Mouse (Mus musculus): Measurements from ENCODE around the gene Cfap126. TPM values are rescaled to one million over a fixed set of nuclear protein-coding genes. Genes with fewer than 3 reads are reported as not detected.

Cfap126 gene
- 1 to 10 TPM; 2.3 to 4.7 TPM for total RNA-seq (2023)

GRCm38 (mm10) chr1:171113873-171114299, at the start of gene Cfap126:
Gene Cfap126, plus strand, starts transcription at chr1:171113918.

DNA sequence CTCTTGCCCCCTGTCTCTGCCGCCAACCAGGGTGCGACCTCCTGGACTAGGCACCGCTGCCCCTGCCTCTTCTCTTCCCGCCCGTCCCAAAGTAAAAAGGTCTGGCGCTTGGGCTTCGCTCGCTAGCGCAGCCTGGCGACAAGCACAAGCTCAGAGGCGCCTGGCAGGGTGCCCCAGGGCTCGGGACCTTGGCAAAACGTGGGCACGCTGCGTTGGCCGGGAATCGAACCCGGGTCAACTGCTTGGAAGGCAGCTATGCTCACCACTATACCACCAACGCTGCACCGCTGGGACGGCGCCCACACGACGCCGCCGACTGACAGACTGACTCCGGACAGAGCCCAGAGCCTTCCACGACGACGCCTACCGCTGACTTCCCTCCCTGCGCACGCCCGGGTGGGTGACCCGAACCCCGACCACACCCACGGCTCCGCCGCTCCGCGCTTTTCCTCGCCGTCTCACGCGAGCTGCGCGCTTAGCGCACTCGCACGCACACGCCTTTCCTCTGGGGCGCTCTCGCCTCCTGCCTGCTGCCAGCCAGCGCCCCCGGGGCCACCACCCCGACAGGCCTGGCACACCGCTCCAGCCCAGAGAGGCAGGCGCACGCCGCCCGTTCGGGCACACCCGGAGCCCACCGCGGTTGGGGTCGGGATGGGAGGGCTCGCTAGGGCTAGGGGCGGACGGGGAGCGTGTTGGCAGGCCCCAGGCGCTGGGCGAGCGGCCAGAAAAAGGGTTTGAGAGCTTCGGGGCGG, 49.1 kb upstream of the Cfap126 start, which contains the start of gene Fcgr3:
Gene Fcgr3 (minus strand): TSS at position 445 of the 752 bp plus-strand sequence.

DNA sequence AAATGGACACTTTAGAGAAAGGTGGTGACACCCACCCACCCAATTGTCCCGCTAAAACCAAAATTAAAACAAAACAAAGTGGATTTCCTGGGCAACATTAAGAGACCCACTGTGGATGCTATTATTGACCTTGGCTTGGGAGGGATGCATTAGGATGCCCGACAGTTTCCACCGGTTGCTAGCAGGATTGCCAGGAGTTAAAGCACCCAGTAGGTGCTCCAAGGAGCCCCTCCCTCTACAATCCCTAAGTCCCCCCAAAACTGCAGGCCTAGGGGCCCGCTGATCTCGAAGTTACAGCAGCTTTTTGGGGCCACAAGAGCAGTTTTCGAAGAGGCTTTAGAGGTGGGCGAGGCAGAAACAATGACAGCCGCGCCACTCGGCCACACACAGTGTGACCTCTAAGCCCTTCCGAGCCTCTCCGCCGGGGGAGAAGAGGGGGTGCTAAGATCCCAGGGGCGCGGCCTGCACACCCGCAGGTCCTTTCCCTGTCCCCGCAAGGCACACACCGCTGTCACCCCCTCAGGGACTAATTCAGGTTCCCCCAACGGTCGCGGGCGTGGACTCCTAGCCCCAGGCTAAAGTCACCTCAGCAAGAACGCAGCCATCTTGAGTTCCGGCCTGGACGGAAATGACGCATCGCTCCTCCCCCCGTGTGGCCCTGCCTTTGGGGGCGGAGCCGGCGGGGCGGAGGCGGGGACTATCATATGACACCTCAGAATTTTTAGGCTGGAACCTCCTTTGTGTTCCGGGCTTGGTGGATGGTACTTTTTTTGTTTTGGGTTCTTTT, 36.4 kb downstream of the Cfap126 start, which contains the start of the genes Sdhc and Mpz:
Gene Sdhc (minus strand): TSS at position 630 of the 787 bp plus-strand sequence.
Gene Mpz (plus strand): TSS at position 738 of the 787 bp plus-strand sequence.

Other genes starting within 250 kb of the Cfap126 start
- gene Atf6, start 246.1 kb upstream of the Cfap126 start, total RNA-seq (2023) = 10 to 100 TPM; 59.9 to 63.1 TPM
- under 1 TPM in 1 of 2 experiments, not detected in 1; 0.63 TPM for gene Gm26620, start 228.9 kb upstream of the Cfap126 start, total RNA-seq (2023)
- gene Dusp12, start 228.4 kb upstream of the Cfap126 start, total RNA-seq (2023) = 10 to 100 TPM; 10.5 to 18.4 TPM
- under 1 TPM in 1 of 2 experiments, not detected in 1; 0.89 TPM for gene Fcrlb, start 201.0 kb upstream of the Cfap126 start, total RNA-seq (2023)
- 1 to 10 TPM; 1.4 to 2.5 TPM for gene Fcrla, start 186.3 kb upstream of the Cfap126 start, total RNA-seq (2023)
- 100 to 1,000 TPM; 211 to 238 TPM for gene Fcgr2b, start 137.4 kb upstream of the Cfap126 start, total RNA-seq (2023)
- gene Fcgr4, start 95.0 kb upstream of the Cfap126 start, total RNA-seq (2023) = 100 to 1,000 TPM in 1 of 2 experiments, 10 to 100 TPM in 1; 79.6 to 109 TPM
- gene Fcgr3, start 49.0 kb upstream of the Cfap126 start, total RNA-seq (2023) = 100 to 1,000 TPM; 435 to 496 TPM
- 100 to 1,000 TPM; 116 to 122 TPM for gene Sdhc, start 36.7 kb downstream of the Cfap126 start, total RNA-seq (2023)
- not detected for gene Mpz, start 36.8 kb downstream of the Cfap126 start, total RNA-seq (2023)
- gene Pcp4l1, start 82.3 kb downstream of the Cfap126 start, total RNA-seq (2023) = not detected
- not detected for gene Nr1i3, start 100.1 kb downstream of the Cfap126 start, total RNA-seq (2023)
- 10 to 100 TPM; 20.6 to 23.0 TPM for gene Tomm40l, start 108.6 kb downstream of the Cfap126 start, total RNA-seq (2023)
- gene Apoa2, start 111.1 kb downstream of the Cfap126 start, total RNA-seq (2023) = not detected
- 1,000 to 10,000 TPM; 1,527 to 1,601 TPM for gene Fcer1g, start 120.4 kb downstream of the Cfap126 start, total RNA-seq (2023)
- gene Adamts4, start 136.5 kb downstream of the Cfap126 start, total RNA-seq (2023) = not detected
- 100 to 1,000 TPM; 132 to 148 TPM for gene Ndufs2, start 137.5 kb downstream of the Cfap126 start, total RNA-seq (2023)
- 10 to 100 TPM; 42.2 to 55.5 TPM for gene B4galt3, start 156.4 kb downstream of the Cfap126 start, total RNA-seq (2023)
- gene Ppox, start 167.3 kb downstream of the Cfap126 start, total RNA-seq (2023) = 10 to 100 TPM; 37.6 to 41.1 TPM
- gene Usp21, start 174.1 kb downstream of the Cfap126 start, total RNA-seq (2023) = 10 to 100 TPM; 48.0 to 55.5 TPM
- 10 to 100 TPM; 66.5 to 66.8 TPM for gene Ufc1, start 181.1 kb downstream of the Cfap126 start, total RNA-seq (2023)
- 10 to 100 TPM; 25.3 to 26.8 TPM for gene Dedd, start 215.2 kb downstream of the Cfap126 start, total RNA-seq (2023)
- 10 to 100 TPM; 20.2 to 21.3 TPM for gene Nit1, start 231.7 kb downstream of the Cfap126 start, total RNA-seq (2023)
- gene Pfdn2, start 231.8 kb downstream of the Cfap126 start, total RNA-seq (2023) = 10 to 100 TPM; 54.1 to 92.1 TPM
- not detected for gene Klhdc9, start 246.9 kb downstream of the Cfap126 start, total RNA-seq (2023)

Measured in monocyte, adult 59 days (primary cell).